Mouse (Mus musculus): Measurements from ENCODE around the gene Ppie. TPM values are rescaled to one million over a fixed set of nuclear protein-coding genes. Genes with fewer than 3 reads are reported as not detected.
A peak's percentile ranks its signal among the peaks of the same experiment; 100 is the strongest.
"Not testable (repeated sequence)": the region's sequence is repeated elsewhere in the genome, so short reads cannot be mapped to it uniquely, and the experiment has no call there.

Gene Ppie
- polyA plus RNA-seq, 1 experiment = 19.1 TPM

DNA sequence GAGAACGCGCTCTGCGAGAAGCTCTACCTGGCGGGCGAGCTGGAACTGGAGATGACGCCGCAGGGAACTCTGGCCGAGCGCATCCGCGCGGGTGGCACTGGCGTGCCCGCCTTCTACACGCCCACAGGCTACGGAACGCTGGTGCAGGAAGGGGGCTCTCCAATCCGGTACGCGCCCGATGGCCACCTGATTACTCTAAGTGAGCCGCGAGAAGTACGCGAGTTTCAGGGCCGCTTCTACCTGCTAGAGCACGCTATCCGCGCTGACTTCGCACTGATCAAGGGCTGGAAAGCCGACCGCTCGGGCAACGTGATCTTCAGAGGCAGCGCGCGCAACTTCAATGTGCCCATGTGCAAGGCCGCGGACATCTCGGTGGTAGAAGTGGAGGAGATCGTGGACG, 23.1 kb downstream of the Ppie start:
- WGBS = 23% methylated on average over 37 of the region's 42 CpGs
- not testable (repeated sequence) for DNase-seq (ENCODE audit: low read depth, low spot score)

DNA sequence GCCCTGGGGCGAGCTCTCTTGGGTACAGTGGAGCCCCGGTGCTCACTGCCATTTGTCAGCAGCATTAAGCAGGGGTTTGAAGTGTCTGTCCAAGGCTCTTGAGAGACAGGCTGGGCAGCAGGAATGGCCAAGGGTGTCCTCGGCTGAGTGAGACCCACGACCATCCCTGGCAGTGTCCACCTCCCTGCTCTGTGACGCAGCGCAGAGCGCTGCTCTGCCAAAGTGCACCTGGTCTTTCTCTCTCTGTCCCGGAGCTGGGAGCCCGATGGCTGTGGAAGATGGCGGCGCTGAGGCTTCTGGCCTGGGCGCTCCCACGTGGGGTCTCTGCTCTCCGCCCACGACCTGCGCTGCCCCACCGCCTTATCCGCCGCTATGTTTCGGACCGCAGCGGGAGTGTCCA, 23.7 kb downstream of the Ppie start, which contains the start of gene Oxct2b:
Gene Oxct2b (plus strand): TSS at position 256 of the 400 bp plus-strand sequence.
- WGBS = 12% methylated on average over 22 of the region's 22 CpGs
- no peak for DNase-seq (ENCODE audit: low read depth, low spot score)

DNA sequence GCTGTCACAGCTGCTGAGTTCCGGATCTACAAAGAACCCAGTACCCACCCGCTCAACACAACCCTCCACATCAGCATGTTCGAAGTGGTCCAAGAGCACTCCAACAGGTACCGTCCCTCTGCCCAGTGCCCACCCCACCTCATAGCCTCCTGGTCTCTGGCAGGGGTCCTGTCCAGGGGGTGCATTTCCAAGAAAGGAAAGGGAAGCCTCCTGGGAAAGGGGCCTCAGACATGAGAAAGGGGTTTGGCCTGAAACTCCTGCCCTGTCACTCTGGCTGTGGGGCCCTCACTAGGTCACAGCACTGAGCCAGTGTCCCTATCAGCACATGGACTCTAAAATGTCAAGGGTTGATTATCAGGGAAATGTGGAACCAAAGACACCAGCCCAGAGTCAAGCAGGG, 25.1 kb downstream of the Ppie start:
- not testable (repeated sequence) for DNase-seq (ENCODE audit: low read depth, low spot score)
- 94% methylated on average over 4 of the region's 4 CpGs for WGBS

GRCm38 (mm10) chr4:123112216-123112764, 27.5 kb downstream of the Ppie start:
- 61% methylated on average over 8 of the region's 8 CpGs for WGBS
- DNase-seq (ENCODE audit: low read depth, low spot score) = no peak

DNA sequence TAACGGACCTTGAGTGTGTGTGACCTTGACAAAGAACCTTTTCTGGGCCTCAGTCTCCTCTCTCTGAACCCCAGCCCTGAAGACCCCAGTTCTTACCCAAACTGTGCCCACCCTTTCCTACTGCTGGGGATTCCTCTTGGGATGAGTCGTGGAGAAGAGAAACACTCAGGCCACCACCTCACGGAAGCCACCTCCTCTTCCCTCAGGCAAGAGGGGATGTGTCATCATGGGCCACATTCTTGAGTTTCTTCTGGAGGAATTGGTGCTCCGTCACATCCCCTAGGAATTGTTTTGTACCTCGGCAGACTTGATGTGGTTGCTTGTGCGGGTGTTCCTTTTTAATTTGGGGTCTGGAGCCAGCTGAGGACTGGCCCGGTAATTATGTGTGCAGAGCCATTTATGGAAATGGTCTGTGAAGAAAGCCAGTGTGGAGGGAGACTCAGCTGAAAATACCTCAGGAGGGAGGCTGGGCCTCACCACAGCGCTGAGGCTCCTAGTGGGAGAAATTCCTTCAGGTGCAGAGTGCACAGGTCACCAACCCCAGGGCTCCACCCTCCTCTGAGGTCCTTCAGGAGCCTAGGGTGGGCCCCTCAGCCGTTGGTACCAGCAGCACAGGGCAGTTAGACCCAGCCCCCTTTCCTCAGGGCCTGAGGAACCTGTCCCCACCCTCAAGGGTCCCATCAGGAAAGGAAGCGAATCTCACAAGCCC, 28.3 kb downstream of the Ppie start:
- 61% methylated on average over 10 of the region's 10 CpGs for WGBS
- DNase-seq (ENCODE audit: low read depth, low spot score) = not testable (repeated sequence)

DNA sequence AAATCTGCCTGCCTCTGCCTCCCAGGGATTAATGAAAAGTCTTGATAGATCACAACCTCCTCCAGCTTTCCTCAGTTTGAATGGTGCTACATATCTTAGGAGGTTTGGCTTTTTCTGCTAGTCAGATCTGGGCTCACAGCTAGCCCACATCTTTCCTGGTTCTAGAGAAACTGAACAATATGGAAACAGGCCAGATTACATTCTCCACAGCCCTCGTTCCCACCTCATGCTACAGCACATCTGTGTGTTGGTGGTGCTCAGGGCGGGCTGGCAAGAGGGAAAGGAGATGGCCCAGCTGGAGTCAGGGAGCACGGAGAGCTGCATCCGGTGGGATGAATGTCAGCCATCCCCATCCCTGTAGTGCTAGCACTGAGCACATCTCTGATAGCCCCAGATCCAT, 29.0 kb downstream of the Ppie start:
- WGBS = 84% methylated on average over 4 of the region's 4 CpGs
- DNase-seq (ENCODE audit: low read depth, low spot score) = no peak

- 90% methylated on average over 5 of the region's 5 CpGs for WGBS
- DNase-seq (ENCODE audit: low read depth, low spot score) = no peak
Measured at GRCm38 (mm10) chr4:123108056-123108455, 31.7 kb downstream of the Ppie start.

GRCm38 (mm10) chr4:123106864-123107263, 32.9 kb downstream of the Ppie start:
- WGBS = 92% methylated on average over 2 of the region's 2 CpGs

GRCm38 (mm10) chr4:123105929-123106328, 33.8 kb downstream of the Ppie start:
- WGBS = 87% methylated on average over 7 of the region's 7 CpGs
- not testable (repeated sequence) for DNase-seq (ENCODE audit: low read depth, low spot score)

More at GRCm38 (mm10) chr4:123106864-123107263, 32.9 kb downstream of the Ppie start:
- DNase-seq (ENCODE audit: low read depth, low spot score) = no peak

DNA sequence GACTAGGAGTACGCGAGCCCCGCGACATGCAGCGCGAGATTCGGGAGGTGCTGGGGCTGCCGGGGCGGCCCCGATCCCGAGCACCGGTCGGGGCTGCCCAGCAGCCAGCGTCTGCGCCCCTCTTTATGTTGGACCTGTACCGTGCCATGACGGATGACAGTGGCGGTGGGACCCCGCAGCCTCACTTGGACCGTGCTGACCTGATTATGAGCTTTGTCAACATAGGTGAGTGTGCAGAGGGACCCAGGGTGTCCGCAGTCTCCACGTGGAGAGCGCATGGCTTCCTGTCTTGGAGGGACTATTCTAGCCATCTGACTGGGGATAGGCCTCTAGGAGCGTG, 34.3 kb downstream of the Ppie start:
- WGBS = 29% methylated on average over 24 of the region's 24 CpGs
- no peak for DNase-seq (ENCODE audit: low read depth, low spot score)

DNA sequence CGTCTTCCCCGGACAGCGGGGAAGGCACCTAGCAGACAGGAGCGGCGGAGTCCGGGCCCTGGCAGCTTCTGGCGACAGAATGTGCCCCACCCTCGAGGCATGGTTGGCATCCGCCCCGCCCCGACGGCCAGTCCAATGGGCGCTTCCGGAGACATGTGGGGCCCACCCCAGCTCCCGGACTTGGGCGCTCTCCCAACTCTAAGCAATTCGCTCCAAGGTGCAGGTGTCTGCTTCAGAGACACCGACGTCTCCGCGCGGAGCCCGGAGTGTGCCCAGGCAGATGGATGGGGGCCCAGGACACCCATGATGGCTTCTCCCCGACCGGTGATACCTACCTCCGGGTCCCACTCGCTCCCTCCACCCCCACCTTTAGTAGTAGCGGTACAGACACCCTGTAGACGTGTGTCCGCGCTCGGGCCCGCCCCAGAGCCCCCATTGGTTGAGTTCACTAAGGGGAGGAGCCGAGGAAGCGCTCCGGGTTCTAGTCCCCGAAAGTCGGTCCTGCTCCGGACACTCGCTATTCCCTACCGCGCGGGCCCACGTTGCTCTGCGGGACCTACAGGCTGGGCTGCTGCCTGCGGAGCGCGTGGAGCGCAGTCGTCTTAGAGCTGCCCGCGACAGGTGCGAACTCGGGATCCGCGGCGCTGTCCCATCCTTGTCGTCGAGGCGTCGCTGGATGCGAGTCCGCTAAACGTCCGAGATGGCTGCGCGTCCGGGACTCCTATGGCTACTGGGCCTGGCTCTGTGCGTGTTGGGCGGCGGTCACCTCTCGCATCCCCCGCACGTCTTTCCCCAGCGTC, 34.9 kb downstream of the Ppie start, which contains the start of gene Bmp8b:
Gene Bmp8b (plus strand): TSS at position 515 of the 800 bp plus-strand sequence.
- WGBS = 3% methylated on average over 75 of the region's 75 CpGs
- DNase-seq (ENCODE audit: low read depth, low spot score) = peak; percentile 46

- WGBS = 53% methylated on average over 9 of the region's 9 CpGs
- DNase-seq (ENCODE audit: low read depth, low spot score) = no peak
Measured at GRCm38 (mm10) chr4:123093869-123094268, 45.9 kb downstream of the Ppie start.

DNA sequence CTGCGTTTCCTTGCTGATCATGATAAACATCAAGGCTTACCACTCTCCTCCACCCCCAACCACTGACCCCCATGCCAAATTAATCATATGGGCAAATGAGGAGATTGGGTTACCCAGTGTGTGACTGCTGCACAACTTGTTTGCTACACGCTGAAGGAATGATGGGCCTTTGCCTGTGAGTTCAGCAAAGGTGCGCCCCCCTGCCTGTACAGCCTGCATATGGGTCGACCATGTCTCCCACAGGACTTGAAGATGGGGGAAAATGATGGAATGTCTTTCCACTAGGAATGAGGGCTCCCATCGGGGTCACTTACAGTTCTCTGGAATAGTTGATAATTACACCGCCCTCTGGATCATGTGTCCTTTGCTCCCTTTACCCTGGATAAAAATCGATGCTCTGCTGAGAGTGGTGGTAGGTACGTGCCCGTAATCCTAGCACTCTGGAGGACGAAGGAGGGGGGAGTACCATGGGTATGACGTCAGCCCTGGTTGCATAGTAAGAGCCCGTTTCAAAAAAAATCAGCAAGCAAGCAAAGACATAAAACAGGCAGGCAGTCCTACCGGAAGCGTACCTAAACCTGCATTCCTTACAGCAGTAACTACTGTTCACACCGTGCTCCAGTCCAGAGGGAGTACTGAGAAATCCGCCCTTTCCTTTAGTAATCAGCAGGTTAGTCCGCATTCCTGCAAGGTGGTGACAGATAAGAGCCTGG, 46.5 kb downstream of the Ppie start:
- WGBS = 34% methylated on average over 17 of the region's 17 CpGs
- no peak for DNase-seq (ENCODE audit: low read depth, low spot score)

DNA sequence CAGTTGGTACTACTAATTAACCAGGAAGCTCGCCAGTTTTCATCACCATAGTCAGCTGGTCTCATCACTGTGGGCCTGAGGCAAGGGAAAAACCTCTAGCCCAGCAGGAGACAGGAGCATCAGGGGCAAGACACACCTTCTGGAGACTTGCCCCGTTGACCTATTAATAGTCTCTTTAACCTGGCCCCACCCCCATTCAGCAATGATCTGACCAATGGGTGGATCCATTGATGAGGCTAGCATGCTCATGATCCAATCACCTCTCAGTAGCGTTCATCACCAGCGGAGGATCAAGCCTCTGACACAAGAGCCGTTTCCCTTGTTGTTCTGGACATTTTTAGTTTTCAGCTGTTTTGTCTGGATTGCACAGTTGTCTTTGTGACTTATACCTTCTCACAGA, 47.1 kb downstream of the Ppie start:
- 79% methylated on average over 5 of the region's 5 CpGs for WGBS
- DNase-seq (ENCODE audit: low read depth, low spot score) = no peak

DNA sequence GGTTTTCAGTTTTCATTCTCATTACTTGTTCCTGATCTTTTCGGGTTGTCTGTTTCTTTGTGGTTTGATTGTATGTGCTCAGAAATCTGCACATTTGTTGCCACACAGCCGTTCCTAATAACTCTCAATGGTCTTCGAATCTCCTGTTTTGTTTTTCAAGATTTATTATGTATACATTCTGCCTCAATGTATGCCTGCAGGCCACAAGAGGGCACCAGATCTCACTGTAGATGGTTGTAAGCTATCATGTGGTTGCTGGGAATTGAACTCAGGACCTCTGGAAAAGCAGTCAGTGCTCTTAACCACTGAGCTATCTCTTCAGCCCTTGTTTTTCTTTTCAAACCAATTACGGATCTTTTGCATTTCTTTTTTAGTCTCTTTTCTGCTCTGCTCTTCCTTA, 53.4 kb downstream of the Ppie start:
- WGBS = 87% methylated on average over 4 of the region's 4 CpGs
- DNase-seq (ENCODE audit: low read depth, low spot score) = no peak

GRCm38 (mm10) chr4:123085290-123085689, 54.5 kb downstream of the Ppie start:
- WGBS = 89% methylated on average over 2 of the region's 2 CpGs
- no peak for DNase-seq (ENCODE audit: low read depth, low spot score)

DNA sequence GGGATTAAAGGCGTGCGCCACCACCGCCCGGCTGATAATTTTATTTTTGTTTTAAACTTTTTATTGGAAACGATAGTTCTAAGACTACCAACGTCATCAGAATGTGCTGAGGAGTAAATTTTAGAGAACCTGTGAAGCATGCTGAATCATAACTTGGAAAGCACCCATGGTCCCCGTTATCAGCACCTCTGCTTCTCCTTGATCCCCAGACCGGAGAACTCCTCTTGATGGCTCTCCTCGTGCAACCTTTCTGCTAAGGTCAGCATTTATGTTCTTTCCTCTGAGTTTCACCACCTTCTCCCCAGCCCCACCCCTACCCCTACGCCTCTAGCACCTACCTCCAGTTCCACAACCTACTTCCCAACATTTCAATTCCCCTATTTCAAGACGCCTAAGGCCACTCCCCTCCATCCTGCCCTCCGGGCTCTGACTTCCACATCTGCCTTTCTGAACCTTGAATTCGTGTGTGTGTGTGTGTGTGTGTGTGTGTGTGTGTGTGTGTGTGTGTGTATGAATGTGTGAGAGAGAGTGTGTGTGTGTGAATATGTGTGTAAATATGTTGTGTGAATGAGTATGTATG, 56.3 kb downstream of the Ppie start:
- DNase-seq (ENCODE audit: low read depth, low spot score) = no peak
- 59% methylated on average over 13 of the region's 13 CpGs for WGBS

DNA sequence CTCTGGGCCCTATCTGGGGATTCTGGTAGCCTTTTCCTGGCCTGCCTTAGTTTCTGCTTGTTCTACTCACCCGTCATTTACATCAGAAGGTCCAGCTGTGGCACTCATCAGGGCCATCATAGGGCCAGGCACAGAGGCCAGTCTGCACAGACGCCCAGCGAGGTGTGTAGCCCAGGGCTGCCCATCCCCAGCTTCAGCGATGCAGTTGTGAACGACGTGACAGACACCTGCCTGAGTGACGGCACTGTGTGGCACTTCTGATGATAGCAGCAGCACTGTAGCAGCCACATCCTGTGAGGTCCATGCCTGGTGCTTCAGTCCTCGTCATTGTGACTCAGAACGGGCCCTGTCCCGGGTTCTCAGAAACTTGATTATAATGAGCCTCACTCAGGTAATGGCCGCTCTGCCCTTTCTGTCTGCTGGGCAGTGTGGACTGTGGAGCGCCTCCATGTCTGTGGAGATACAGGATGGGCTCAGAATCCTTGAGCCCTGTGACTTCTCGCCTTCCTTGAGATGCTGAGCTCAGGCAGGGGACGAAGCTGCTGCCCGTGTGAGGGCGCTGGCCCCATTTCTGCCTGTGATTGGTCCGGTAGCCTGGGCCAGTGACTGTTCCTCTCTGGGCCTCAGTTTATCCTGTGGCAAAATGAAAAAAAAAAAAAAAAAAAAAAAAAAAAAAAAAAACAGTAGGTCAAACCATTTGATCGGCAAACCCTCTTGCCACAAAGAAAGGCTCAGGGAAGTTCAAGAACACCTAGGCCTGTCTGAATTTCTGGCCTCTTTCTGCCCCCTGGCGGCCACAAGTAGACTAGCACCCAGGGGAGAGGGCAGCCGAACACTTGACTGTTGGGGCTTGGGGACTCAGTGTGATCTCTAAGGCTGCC, 57.2 kb downstream of the Ppie start:
- WGBS = 78% methylated on average over 20 of the region's 20 CpGs

DNA sequence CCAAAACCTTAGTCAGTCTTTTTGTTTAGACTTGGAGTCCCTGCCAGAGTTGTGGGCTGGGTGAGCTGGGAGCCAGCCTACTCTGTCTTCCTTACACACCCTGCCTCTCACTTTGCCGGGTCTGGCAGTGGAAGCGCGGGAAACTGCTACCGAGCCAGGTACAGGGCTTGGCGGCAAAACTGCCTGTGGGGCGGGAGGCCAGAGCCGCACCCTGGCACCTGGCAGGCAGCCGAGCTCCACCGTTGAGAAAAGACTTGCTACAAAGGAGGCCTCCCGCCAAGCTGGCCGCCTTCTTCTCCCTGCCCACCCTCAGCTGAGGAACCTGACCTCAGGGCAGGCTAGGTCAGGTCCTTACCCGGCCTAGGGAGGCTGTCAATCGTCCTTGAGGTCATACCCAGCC, 59.0 kb downstream of the Ppie start:
- peak; percentile 80 for DNase-seq (ENCODE audit: low read depth, low spot score)
- WGBS = 12% methylated on average over 13 of the region's 13 CpGs

More for the DNA sequence above, 57.2 kb downstream of the Ppie start:
- DNase-seq (ENCODE audit: low read depth, low spot score) = no peak

Data from large intestine, adult 2 months (tissue).